Mouse (Mus musculus) left cerebral cortex, adult 2 months (tissue): ENCODE data around the gene Elfn2. TPM values are rescaled to one million over a fixed set of nuclear protein-coding genes. Genes with fewer than 3 reads are reported as not detected.

ENCODE experiments used
- DNase-seq, 2 experiments: peaks; one replicate each; pipeline ENCODE4 v3.0.0; 2021 to 2022; ENCODE audit warnings: low spot score in 2 of 2, mixed read lengths in 1 of 2; ENCODE audit errors: extremely low spot score in 1 of 2
- H3K27ac ChIP-seq: fragments of 200-600 bp; 2 replicates; pipeline ENCODE4 v1.8.1; 2022
- H3K4me3 ChIP-seq: fragments of 200-600 bp; 2 replicates; pipeline ENCODE4 v1.8.1; 2022
- CTCF ChIP-seq: fragments of 200-600 bp; IDR thresholded peaks from 2 replicates; pipeline ENCODE4 v1.8.1; 2022; ENCODE audit warnings: antibody characterized with exemption, mild to moderate bottlenecking, moderate library complexity
- intact Hi-C: fragments of 180-260 bp; cut with DNase I; formaldehyde crosslinking; loops from one replicate; pipeline ENCODE4 v1.15.1; 2025
- total RNA-seq, 2 experiments: library from RNA; stranded (reverse); gene quantifications; 2 replicates each; pipeline ENCODE4 v1.2.3; 2021

Elfn2 gene
- total RNA-seq, 2 experiments from 2014 or later: 144 to 177 TPM

GRCm38 (mm10) chr15:78677015-78677414, 41.6 kb downstream of the Elfn2 start:
- no peak overlapping the region for H3K4me3 ChIP-seq
- peak overlapping the region; percentile 85 for H3K27ac ChIP-seq
- DNase-seq: no peak
- intact Hi-C loops: no loop called here
- no peak for TF ChIP-seq CTCF

- DNase-seq: no peak
Measured at GRCm38 (mm10) chr15:78674912-78675412, 43.6 kb downstream of the Elfn2 start.

DNA sequence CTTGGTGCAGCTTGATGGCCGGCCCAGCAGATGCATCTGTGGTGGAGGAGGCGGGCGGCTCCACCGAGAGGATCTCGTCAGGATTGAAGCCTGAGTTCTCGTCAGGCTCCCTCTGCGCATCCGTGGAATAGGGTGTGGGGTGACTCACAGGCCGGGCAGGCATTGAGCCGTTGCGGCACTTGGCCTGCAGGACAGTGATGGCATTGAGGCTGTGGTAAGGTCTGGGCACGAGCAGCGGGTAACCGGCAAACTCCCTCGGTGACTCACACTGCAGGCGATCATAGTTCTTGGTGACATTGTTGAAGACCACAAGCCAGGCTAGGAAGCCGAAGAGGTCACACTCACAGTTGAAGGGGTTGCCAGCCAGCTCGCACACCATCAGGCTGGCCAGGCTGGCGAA, 45.1 kb downstream of the Elfn2 start:
- H3K27ac ChIP-seq: peak overlapping the region; percentile 85
- no peak for TF ChIP-seq CTCF
- H3K4me3 ChIP-seq: no peak overlapping the region
- DNase-seq: no peak
- intact Hi-C loops: no loop called here

More at GRCm38 (mm10) chr15:78674912-78675412, 43.6 kb downstream of the Elfn2 start:
- H3K27ac ChIP-seq: peak overlapping the region; percentile 85
- no peak overlapping the region for H3K4me3 ChIP-seq
- no peak for TF ChIP-seq CTCF
- intact Hi-C loops: loop anchor here (2.0 kb wide), 2 partner anchors 38 kb away; no protein-coding TSS in a partner anchor

DNA sequence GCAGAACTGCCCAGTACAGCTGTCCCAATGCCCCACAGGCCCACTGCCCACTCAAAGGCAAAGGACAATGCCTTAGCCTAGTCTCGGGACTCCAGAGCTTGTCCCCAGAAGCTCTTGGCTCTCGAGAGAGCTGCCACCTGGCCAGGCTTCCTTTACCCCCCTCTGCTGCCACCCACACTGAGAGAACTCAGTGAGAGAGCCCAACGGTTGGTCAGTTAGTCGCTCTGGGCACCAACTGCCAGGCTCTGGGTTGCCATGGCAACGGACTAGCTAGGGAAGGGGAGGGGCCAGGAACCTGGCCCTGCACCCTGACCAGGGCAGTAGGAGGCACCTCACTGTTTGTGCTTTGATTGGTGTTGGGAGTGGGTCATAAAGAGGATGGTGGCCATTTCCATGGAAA, 48.2 kb downstream of the Elfn2 start:
- H3K27ac ChIP-seq: peak overlapping the region; percentile 50
- TF ChIP-seq CTCF: no peak
- peak; percentile 48 to 57 for DNase-seq
- intact Hi-C loops: no loop called here
- H3K4me3 ChIP-seq: no peak overlapping the region

- H3K4me3 ChIP-seq: no peak overlapping the region
- DNase-seq: no peak
- TF ChIP-seq CTCF: no peak
- no peak overlapping the region; the same call in 1 of the 2 replicates for H3K27ac ChIP-seq
- intact Hi-C loops: no loop called here
Measured at GRCm38 (mm10) chr15:78669221-78669871, 49.2 kb downstream of the Elfn2 start.

- intact Hi-C loops: no loop called here
- DNase-seq: no peak
- Histone ChIP-seq H3K27ac (no peak overlapping the region), H3K4me3 (no peak overlapping the region)
- TF ChIP-seq CTCF: no peak
Measured at GRCm38 (mm10) chr15:78664268-78664667, 54.3 kb downstream of the Elfn2 start.

- TF ChIP-seq CTCF: no peak
- Histone ChIP-seq H3K27ac (no peak overlapping the region), H3K4me3 (no peak overlapping the region)
- DNase-seq: no peak
- intact Hi-C loops: no loop called here
Measured at GRCm38 (mm10) chr15:78651169-78651568, 67.4 kb downstream of the Elfn2 start.

DNA sequence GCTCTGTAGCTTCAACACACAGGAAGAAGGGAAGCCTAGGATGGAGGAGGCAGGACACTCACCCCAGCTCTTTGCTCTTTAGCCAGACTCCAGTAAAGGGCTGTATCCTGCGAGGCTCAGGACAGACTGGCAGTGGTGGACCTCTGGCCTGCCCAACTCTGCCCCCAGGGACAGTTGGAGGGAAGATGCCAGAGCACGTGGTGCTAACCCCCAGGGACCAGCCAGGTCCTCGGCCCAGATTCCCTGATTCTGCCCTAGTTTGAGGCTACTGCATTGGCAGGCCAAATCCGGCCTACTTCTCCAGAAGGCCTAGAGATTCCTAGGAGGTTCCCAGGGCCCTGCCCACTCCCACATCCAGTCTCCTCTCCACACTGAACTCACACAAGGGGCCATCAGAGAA, 70.8 kb downstream of the Elfn2 start:
- intact Hi-C loops: no loop called here
- no peak overlapping the region for H3K27ac ChIP-seq
- no peak overlapping the region for H3K4me3 ChIP-seq
- no peak for DNase-seq
- no peak for TF ChIP-seq CTCF

DNA sequence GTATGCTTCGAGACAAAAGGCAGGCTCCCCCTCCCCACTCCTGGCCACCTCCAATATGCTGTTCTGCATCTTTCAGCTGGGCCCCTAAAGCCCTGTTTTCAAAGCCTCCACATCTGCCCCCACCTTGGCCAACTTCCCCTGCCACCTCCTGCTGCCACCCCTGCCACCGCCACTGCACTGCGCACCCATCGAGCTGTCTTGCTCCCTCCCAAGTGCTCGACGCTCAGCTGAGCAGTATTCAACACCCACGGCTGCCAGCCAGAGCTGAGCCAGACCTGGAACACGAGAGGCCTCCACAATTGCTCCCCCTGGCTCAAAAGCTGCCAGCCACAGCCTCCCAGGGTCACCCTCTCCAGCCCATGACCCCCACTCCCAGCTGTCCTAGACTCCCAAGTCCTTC, 74.0 kb downstream of the Elfn2 start:
- no peak; the same call in 1 of the 2 replicates for TF ChIP-seq CTCF
- Histone ChIP-seq H3K4me3 (no peak overlapping the region), H3K27ac (no peak overlapping the region)
- intact Hi-C loops: no loop called here
- DNase-seq: peak; percentile 44 to 48

DNA sequence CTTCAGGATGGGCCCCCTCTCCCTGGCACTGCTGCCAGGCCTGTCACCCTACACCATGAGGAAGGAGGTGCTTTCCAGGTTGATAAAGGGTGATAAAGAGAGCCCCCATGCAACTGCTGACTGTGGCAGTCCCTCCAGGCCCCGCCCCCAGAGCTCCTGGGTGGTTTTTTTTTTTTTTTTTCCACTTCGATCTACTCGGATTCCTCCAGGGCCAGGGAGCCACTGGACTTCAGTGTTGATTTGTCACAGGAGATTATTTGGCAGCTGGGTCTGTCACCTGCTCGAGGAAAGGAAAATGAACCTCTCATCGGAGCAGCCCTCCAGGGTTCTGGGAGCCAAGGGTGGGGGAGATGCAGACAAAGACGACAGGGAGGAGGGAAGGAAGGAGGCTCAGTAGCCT, 74.9 kb downstream of the Elfn2 start:
- no peak overlapping the region for H3K4me3 ChIP-seq
- DNase-seq: no peak
- intact Hi-C loops: no loop called here
- no peak overlapping the region for H3K27ac ChIP-seq
- no peak for TF ChIP-seq CTCF

DNA sequence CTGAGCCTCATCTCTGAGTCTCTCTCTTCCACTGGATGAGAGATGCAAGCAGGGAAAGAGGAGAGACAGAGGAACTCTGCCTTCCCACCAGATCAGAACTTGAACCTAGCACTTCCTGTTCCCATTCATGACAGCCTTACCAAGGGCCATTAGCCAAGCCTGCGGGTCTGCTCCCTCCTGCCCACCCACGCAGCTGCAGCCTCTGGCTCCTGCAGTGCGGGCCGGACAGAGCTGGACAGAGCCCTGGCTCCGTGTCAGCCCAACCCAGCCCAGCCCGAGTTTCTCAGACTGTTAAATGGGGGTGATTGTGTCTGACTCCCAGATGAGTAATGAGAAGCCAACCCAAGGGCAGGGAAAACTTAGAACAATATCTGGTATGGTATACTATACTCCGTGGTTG, 83.3 kb downstream of the Elfn2 start:
- DNase-seq: peak; percentile 25 to 40
- no peak for TF ChIP-seq CTCF
- Histone ChIP-seq H3K4me3 (no peak overlapping the region), H3K27ac (peak overlapping the region; percentile 66)
- intact Hi-C loops: no loop called here

GRCm38 (mm10) chr15:78634095-78634737, 84.4 kb downstream of the Elfn2 start:
- H3K4me3 ChIP-seq: no peak overlapping the region
- peak overlapping the region; percentile 66 for H3K27ac ChIP-seq
- intact Hi-C loops: no loop called here
- DNase-seq: peak; percentile 47 to 76
- TF ChIP-seq CTCF: no peak
